Mouse (Mus musculus): ENCODE results near the gene Fam81b. TPM values are rescaled to one million over a fixed set of nuclear protein-coding genes. Genes with fewer than 3 reads are reported as not detected.
"Not testable (repeated sequence)": the region's sequence is repeated elsewhere in the genome, so short reads cannot be mapped to it uniquely, and the experiment has no call there.

Gene Fam81b
- under 1 TPM in 1 of 4 experiments, not detected in 3; 0.46 TPM for total RNA-seq (2022)

DNA sequence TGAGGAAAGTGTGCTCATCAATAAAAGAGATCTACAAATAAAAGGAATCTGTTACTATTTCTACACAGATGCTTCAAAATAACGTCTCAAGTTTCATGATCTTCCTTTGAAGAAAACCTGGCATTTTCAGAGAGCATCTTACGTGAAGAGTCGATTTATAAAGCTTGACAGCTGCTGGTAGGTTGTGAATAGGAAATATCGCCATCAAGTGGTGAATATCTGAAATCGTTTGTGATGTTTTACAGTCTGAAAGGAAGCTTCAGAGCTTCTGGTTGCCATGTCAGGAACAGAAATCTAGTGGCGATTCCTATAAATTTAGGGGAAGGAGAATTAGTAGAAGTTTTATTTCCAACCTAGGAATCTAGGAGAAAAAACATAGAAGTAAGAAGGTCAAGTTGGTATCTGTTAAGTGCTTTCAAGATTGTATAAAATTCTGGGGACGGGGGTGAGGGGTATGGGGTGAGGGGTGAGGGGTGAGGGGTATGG lies at the start of gene Fam81b:
Fam81b (minus strand) TSS at position 436 of the 486 bp plus-strand sequence.
- no peak for DNase-seq (ENCODE audit: low spot score in 2 of 2)

DNA sequence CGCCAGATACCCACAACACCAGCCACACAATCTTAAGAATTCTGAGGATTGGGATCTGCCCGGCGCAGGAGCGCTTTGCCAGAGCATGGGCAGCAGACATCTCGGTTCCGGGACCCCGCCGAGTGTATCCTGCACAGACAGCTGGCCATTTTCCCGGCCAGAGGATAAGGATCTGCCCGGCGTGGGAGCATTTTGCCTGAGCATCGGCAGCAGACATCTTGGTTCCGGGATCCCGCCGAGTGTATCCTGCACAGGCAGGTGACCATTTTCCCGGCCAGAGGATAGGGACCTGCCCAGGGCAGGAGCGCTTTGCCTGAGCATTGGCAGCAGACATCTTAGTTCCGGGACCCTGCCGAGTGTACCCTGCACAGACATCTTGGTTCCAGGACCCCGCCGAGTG lies 41.1 kb upstream of the Fam81b start:
- not testable (repeated sequence) for DNase-seq (ENCODE audit: low spot score in 2 of 2)

DNA sequence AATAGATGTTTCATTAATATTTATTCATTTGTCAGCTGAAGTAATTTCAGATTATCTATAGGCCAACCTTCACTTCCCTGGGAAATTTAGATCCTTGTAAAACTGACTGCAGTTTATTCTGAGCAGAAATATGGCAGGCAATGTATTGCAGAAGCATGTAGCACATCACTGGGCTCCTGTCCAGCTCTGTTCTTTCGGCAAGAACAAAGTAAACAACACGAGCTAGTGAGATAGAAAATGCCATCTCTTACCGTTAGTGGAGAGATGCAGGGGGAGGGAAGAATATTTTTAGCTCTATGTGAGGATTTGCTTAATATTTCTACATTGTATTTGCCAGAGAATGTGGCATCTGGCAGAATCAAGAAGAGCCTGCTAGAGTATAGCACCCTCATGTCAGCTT lies 13.8 kb upstream of the Fam81b start:
- no peak for DNase-seq (ENCODE audit: low spot score in 2 of 2)

DNA sequence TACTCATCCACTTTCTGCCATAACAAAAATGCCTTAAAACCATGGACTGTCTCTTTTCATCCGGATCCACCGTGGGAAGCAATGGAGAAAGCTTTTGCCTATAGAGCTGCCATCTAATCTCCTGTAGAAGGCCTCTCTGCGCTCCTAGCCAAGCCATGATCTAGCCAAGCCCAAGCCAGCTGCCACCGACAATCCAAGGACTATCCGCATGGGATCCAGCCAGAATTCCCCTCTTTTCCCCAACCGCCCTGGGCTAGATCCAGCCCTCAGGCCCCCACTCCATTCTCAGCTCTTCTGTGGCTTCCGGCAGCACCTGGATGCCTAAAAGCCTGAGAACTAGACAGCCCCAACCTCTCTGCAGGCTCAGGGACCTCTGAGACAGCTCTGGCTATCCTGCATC lies 6.7 kb upstream of the Fam81b start:
- DNase-seq (ENCODE audit: low spot score in 2 of 2): no peak

DNA sequence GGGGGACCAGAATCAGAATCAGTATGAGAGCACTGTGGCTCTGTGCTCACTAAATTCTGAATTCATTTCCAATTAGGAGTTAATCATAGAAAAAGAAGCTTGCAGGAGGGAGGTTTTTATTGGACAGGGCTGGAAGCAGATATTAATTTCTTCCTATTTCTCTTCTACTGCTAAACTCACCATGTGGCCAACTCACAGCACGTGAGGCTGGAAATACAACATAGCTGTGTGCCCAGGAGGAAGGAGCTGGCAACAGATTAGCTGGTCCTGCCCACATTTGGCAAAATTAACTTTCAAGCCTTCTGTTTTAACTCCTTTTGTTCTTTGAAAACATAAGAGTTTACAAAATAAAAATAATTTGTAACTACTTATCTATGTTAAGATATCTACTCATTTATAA lies 3.9 kb upstream of the Fam81b start:
- DNase-seq (ENCODE audit: low spot score in 2 of 2): no peak

DNA sequence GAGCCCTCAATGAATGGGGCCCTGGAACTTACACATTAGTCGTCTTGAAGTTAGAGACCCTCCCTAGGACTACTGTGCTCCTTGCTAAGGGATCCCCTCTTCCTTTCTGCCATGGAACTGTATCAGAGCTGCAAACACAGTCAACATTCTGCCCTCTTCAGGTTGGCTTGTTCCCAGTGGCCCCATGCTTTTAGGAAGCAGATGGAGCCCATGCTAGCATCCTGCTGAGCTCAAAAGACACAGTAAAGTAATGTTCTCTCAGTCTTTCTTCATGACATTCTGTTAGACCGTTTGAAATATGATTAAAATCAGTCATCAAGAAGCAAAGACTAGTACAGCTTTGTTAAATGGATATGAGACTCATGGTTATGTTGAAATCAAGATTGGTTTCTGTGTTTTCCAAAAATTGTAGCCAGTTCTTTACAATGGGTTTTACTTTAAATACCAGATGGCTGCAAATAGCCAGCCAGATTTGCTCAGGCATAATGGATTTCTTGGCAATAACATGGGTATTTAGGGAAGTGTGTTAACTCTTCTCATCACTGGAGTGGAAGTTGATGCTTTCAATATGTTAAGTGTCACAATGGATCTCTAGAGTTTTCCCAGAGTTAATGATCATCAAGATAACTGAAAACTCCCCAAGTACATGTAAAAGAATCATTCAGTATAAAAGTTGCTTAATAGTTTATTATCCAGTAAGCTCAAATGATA lies 938 bp upstream of the Fam81b start:
- DNase-seq (ENCODE audit: low spot score in 2 of 2): no peak

DNA sequence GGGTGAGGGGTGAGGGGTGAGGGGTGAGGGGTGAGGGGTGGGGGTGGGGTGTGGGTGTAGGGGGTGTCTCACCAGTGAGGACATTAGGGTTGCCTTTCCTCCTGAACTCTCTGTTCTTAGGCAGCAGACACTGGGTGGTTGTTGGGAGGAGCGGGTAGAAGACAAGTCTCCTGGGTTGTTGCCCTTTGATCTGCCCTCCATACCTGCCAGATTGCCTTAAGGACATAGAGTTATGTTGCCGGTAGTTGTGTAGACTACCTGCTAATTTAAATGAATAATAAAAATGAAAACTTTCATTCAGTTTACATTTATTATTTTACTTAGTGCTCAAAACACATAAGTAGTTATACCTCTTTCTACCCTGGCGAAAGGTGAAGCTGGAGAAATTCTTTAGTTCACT lies 369 bp upstream of the Fam81b start:
- no peak for DNase-seq (ENCODE audit: low spot score in 2 of 2)

DNA sequence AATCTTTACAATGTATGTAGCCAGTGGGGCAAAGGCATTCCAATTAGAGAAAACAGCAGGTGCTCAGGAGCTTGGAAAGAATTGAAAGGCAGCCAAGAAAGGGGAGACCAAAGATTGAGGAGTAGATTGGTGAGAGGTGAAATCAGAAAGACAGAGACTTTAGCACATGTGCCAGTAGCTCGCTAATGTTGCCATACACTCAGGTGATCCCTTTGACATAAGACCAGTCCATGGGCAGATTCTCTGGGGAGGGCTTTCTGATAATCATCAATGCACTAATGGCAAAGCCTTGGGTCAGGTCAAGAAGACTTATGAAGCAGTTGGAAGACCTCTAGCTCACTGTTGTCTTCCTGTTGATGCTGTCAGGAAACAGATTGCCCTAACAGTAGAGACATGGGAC lies 671 bp downstream of the Fam81b start:
- DNase-seq (ENCODE audit: low spot score in 2 of 2): no peak

DNA sequence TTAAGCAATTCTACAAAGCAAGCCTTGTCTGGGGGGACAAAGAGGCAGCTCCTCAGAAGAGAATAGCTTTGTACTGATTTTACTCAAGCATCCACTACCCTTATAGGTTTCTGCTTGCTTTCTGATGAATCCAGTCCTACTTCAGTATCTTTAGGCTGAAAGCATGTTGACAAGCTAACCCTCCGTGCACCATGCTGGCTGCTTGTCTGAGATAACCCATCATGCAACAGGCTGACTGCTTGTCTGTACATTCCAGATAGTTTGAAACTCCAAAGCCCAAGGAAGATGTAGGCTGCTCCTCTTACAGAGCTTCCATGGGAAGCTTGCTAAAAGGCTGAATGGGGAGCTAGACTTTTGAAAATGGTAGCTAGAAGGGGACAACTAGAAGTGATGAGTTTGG lies 1.7 kb downstream of the Fam81b start:
- no peak for DNase-seq (ENCODE audit: low spot score in 2 of 2)

DNA sequence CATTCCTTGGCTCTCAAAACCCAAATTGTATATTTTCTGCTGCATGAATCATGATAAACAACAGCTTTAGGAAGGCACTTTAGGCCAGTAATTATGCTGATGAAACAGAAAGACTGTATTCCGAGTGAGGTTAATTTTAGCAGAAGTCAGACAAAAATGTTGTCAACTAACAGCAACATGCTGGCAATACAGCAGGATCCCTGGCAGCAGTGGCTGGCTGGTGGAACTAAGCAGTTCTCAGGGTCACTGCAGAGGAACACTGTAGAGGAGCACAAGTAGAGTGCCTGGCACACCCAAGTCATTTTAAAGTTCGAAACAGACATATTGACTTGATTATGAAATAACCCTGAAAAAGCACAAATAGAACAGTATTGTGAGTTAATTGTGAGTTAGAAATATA lies 2.8 kb downstream of the Fam81b start:
- DNase-seq (ENCODE audit: low spot score in 2 of 2): no peak

DNA sequence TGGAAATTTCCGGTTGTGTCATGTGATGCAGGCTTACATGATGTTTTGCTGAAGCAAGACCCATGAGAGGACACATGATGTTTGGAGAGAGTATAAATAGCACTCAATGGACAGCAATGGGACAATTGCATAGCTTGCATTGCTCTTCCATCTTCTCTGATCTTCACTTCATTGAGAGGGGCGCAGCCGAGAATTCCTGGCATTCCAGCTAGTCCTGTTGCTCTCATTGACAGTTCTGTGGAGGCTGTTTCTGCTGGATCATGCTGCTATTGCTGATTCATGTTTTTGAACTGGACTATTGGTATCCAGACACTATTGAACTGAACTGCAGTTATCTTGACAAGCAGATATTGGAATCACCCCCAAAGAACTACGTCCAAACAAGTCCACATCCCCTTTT lies 12.8 kb downstream of the Fam81b start:
- no peak for DNase-seq (ENCODE audit: low spot score in 2 of 2)

DNA sequence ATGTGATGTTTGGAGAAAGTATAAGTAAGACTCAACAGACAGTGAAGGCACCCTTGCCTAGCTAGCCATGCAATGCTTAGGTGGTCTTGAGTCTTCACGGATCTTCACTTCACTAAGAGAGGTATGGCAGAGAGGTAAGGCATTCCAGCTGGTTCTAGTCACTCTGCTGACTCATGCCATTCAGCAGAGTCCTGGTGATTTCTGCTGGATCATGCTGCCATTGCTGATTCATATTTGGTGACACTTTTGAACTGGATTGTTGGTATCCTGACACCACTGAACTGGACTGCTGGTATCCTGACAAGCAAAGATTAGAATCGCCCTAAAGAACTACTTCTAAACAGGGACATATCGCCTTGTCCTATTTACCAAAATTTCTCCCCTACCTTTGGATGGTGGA lies 20.3 kb downstream of the Fam81b start:
- DNase-seq (ENCODE audit: low spot score in 2 of 2): no peak

DNA sequence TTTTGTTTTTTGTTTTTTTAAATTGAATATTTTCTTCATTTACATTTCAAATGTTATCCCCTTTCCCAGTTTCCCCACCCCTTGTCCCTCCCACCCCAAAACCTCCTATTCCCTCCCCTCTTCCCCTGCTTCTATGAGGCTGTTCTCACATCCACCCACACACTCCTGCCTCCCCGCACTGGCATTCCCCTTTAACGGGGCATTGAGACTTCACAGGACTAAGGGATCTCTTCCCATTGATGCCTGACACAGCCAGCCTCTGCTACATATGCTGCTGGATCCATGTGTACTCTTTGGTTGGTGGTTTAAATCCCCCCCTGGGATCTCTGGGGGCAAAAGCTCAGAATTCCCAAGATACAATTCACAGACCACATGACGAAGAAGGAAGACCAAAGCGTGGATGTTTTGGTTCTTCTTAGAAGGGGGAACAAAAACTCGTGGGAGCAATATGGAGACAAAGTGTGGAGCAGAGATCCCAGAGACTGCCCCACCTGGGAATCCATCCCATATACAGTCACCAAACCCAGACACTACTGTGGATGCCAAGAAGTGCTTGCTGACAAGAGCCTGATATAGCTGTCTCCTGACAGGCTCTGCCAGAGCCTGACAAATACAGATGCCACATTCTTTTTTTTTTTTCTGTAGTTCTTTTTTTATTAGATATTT lies 40.4 kb downstream of the Fam81b start:
- no peak for DNase-seq (ENCODE audit: low spot score in 2 of 2)

DNA sequence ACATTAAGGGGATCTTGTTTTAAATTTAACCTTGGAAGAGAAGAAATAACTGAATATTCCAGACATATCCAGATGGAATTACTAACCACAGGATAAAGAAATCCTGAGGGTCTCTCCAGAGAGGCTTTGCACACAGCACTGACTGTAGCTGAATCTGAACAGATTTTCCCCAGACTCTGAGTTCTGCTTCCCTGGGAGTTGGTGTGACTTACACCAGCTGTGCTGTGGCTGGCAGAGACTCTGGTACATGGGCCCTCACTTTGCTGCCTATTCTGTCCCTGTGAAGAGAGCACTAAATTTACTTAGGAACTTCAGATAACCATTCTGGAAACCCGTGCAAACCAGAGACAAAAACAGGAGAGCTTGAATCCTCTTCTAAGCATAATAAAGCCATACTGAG lies 46.1 kb downstream of the Fam81b start:
- no peak for DNase-seq (ENCODE audit: low spot score in 2 of 2)

DNA sequence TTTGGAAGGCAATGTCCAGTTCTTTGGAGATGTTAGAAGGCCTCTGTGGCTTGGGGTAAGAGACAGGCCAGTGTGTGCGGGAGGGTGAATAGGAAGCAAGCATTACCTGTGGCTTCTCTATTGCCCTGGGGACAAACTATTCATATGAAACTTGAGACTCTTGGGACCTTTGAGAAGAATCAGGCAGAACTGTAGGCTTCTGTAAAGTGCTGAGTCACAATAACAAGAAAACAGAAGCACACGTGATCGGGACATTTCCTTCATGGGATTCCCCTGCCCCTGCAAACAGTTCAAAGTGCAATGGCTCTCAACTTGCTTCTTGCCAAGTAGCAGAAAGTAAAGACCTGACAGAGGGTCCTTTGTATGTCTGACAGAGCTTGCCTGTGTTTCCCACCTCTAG lies 48.5 kb downstream of the Fam81b start:
- no peak for DNase-seq (ENCODE audit: low spot score in 2 of 2)

DNA sequence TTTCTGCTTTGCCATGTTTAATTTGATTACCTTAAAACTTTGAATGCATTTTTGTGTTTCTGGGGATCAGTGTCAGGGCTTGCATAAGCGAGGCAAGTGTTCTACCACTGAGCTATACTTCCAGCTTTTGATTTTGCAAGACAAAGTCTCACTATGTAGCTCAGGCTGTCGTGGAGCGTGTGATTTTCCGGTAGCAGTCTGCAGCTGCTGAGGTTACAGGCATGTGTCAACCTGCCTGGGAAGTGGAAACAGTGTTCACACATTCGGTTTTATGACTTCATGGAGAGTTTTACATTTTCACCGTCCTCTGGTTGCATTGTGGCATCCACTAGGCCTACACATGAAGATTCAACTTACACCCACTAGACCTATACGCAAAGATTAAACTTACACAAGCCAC lies 54.8 kb downstream of the Fam81b start:
- DNase-seq (ENCODE audit: low spot score in 2 of 2): no peak

DNA sequence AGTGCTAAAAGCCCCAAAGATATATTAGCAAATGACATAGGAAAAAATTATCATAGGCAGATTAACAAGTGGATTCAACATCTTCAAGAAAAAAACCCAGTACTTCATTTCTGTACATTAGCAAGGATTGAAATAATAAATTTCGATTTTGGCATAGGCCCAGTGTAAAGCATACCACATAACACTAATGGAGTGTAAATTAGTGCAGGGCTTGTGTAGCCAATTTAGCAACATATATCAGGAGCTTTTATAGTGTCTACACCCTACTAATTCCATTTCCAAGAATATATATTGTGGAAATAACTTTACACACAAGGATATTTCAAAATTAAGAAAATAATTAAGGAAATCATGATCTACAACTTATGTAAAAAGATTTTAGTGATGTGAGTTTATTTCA lies 55.8 kb downstream of the Fam81b start:
- no peak for DNase-seq (ENCODE audit: low spot score in 2 of 2)

DNA sequence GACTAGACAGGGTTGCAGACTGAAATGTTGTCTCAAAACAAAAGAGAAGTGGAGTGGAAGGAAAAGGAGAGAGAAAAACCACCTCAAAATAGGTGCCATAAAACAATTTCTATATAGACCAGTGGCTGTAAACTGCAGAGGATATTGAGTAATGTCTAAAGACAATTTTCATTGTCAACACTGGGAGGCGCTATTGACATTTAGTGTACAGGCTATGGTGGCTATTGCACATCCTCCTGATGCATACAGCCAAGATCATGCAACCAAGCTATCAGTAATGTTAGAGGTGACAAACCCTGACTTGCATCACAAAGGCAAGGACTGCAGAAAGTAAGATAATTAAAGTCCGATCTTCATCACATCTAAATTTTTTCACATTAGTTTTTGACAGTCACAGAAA lies 89.5 kb downstream of the Fam81b start:
- no peak for DNase-seq (ENCODE audit: low spot score in 2 of 2)

DNA sequence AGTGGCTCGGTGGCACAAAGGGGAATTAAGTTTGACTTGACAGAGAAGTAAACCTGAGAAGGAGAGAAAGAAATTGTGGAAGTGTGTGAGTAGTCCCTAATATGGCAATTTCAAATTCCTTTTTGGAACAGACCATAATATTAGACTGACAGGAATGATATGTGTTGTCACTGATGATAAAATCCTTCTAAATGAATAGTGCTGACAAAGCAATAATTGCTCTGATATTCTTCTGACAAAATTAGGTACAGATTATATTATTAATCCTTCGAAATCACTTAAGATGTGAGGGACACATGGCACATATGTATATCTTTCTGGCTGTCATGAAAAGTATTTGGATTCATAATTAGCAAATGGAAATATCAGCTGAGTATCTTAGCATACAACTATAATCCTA lies 89.9 kb downstream of the Fam81b start:
- no peak for DNase-seq (ENCODE audit: low spot score in 2 of 2)

DNA sequence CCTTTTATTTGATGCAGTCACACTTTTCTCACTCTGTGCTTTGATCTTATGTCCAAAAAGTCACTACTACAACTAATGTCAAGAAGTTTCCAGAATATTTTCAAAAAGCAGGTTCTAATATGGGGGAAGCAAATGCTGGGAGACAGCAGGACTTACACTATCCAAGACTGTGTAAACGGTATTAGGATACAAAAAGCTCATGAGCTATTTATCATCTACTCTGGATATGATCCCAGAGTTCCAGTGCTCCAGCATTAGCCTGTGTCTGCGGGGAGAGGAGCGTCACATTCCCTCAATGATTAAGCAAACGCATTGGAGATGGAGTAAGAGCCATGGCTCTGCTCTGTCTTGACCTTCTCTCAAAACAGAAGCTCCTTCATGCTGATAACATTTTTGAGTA lies 104.9 kb downstream of the Fam81b start:
- no peak for DNase-seq (ENCODE audit: low spot score in 2 of 2)

DNA sequence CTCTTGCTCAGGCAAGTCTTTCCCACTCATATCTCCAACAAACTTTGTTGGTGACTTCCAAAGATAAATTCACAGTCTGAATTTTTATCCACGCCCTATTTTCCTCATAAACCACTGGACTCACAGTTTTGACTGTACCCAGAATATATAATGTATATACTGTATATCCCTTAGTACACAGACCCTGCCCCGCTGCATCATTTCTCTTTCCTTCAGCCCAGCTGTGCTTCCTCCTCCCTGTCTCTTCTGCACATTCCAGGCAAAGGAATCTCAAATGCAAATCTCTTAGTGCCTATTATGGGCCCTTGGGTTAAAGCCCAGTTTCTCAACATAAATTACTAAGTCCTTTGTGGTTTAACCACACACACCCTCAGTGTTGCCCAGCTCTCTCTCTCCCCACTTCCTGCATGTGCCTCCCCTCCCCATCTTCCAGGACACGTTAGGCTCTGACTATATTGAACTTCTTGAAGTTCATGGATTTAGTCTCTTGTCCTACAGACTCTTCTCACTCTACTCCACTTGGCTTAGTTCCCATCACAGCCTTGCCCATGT lies 107.5 kb downstream of the Fam81b start:
- no peak for DNase-seq (ENCODE audit: low spot score in 2 of 2)

DNA sequence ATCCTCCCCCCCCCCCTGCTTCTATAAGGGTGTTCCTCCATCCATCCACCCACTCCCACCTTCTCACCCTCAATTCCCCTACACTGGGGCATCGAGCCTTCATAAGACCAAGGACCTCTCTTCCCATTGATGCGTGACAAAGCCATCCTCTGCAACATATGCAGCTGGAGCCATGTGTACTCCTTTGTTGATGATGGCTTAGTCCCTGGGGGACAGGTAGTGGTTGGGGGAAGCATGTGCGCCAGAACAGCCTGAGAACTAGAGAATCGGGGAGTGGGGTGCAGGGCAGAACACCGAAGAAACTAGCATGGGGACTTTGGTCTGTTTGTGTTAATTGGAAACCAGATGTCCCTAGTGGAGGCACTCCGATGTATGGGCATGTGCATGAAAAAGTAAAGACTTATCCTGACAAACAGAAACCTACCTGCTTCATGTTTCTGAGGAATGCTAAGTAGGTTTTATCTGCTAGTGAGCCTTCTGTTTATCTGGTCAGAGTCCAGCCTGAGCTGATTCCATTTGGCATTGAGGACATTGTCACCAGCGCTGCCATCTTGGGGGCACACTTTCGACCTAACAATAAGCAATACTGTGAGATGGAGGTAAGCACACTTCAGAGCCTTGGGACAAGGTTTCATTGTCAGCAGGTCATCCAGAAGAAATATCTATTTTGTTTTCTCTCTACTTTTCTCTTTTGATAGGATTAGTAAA lies 109.3 kb downstream of the Fam81b start:
- DNase-seq (ENCODE audit: low spot score in 2 of 2): no peak
